Mouse (Mus musculus): ENCODE results near the gene Entpd5. TPM values are rescaled to one million over a fixed set of nuclear protein-coding genes. Genes with fewer than 3 reads are reported as not detected.

The Entpd5 gene
- polyA plus RNA-seq, 1 experiment from 2014 or later: 85.5 TPM

GRCm38 (mm10) chr12:84416834-84417604 is 8.2 kb upstream of the Entpd5 start, which contains the start of gene Rnf113a2:
TSS of gene Rnf113a2 (plus strand) at chr12:84417196.
- Histone ChIP-seq H3K4me3 (replicated peaks; ENCODE audit: low read depth, low read length) (peak within 1 kb of the TSS; percentile 52), H3K4me1 (replicated peaks; ENCODE audit: insufficient read depth, low read length) (no peaks in the 10 kb centered on the region), H3K9ac (ENCODE audit: low read depth, low read length) (peak within 1 kb of the TSS; percentile 68), H3K9me3 (replicated peaks; ENCODE audit: low read length) (no peaks in the 10 kb centered on the region), H3K27ac (peak within 1 kb of the TSS; percentile 58; the same call in 1 of the 2 replicates), H3K4me2 (ENCODE audit: low read length) (peak within 1 kb of the TSS; percentile 63), H3K27me3 (ENCODE audit: insufficient read depth, low read length) (no peaks in the 10 kb centered on the region), H3K36me3 (ENCODE audit: insufficient read depth, low read length) (no peaks in the 10 kb centered on the region)
- 3% methylated on average over 50 of the region's 50 CpGs for WGBS
- ATAC-seq (replicated peaks; ENCODE audit: low FRiP score, low read depth): peak; percentile 89
- no peak for TF ChIP-seq CTCF (IDR thresholded peaks at IDR 0.05; ENCODE audit: low read depth)
- DNase-seq (ENCODE audit: low spot score): peak; percentile 89

- WGBS: 2% methylated on average over 44 of the region's 52 CpGs
- Histone ChIP-seq H3K4me1 (replicated peaks; ENCODE audit: insufficient read depth, low read length) (0 out of 2 replicates have a peak, but pooled peaks cover 6% of the 10 kb centered on the region), H3K36me3 (ENCODE audit: insufficient read depth, low read length) (no peaks in the 10 kb centered on the region), H3K9me3 (replicated peaks; ENCODE audit: low read length) (no peaks in the 10 kb centered on the region), H3K4me2 (ENCODE audit: low read length) (peak overlapping the region; percentile 84), H3K9ac (ENCODE audit: low read depth, low read length) (peak overlapping the region; percentile 86), H3K4me3 (replicated peaks; ENCODE audit: low read depth, low read length) (peak overlapping the region; percentile 78), H3K27ac (peak overlapping the region; percentile 88), H3K27me3 (ENCODE audit: insufficient read depth, low read length) (no peaks in the 10 kb centered on the region)
- ATAC-seq (replicated peaks; ENCODE audit: low FRiP score, low read depth) (peak; percentile 69), DNase-seq (ENCODE audit: low spot score) (no peak)
- TF ChIP-seq CTCF (IDR thresholded peaks at IDR 0.05; ENCODE audit: low read depth): no peak
Measured at GRCm38 (mm10) chr12:84407874-84408818, 683 bp downstream of the Entpd5 start.

GRCm38 (mm10) chr12:84407259-84407658 is 1.6 kb downstream of the Entpd5 start:
- no peak overlapping the region for H3K4me2 ChIP-seq (ENCODE audit: low read length)
- DNase-seq (ENCODE audit: low spot score) (no peak), ATAC-seq (replicated peaks; ENCODE audit: low FRiP score, low read depth) (no peak)
- H3K9ac ChIP-seq (ENCODE audit: low read depth, low read length): no peak overlapping the region
- H3K36me3 ChIP-seq (ENCODE audit: insufficient read depth, low read length): no peaks in the 10 kb centered on the region
- no peaks in the 10 kb centered on the region for H3K27me3 ChIP-seq (ENCODE audit: insufficient read depth, low read length)
- no peak overlapping the region for H3K4me3 ChIP-seq (replicated peaks; ENCODE audit: low read depth, low read length)
- H3K27ac ChIP-seq: no peak overlapping the region
- peak; percentile 18; the same call in 1 of the 2 replicates for TF ChIP-seq CTCF (IDR thresholded peaks at IDR 0.05; ENCODE audit: low read depth)
- 0 out of 2 replicates have a peak, but pooled peaks cover 6% of the 10 kb centered on the region for H3K4me1 ChIP-seq (replicated peaks; ENCODE audit: insufficient read depth, low read length)
- no peaks in the 10 kb centered on the region for H3K9me3 ChIP-seq (replicated peaks; ENCODE audit: low read length)
- 64% methylated on average over 4 of the region's 4 CpGs for WGBS

DNA sequence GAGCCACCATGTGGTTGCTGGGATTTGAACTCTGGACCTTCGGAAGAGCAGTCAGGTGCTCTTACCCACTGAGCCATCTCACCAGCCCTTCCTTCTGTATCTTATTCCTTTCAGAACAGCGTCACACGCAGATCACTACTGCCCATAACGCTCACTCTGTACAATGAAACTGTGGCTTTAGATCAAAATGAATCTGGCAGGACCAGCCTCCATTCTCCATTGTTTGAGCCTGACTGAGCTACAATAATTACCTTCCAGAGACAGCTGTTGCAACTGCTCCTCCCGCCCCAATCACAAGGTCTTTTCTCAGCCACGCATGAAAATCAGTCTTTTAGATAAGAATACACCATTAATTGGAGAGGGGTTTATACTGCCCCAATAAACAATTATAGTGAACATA is 4.3 kb downstream of the Entpd5 start:
- Histone ChIP-seq H3K27ac (no peak overlapping the region), H3K4me1 (replicated peaks; ENCODE audit: insufficient read depth, low read length) (0 out of 2 replicates have a peak, but pooled peaks cover 6% of the 10 kb centered on the region), H3K36me3 (ENCODE audit: insufficient read depth, low read length) (no peaks in the 10 kb centered on the region), H3K9ac (ENCODE audit: low read depth, low read length) (no peak overlapping the region), H3K9me3 (replicated peaks; ENCODE audit: low read length) (no peaks in the 10 kb centered on the region), H3K4me3 (replicated peaks; ENCODE audit: low read depth, low read length) (no peak overlapping the region), H3K27me3 (ENCODE audit: insufficient read depth, low read length) (no peaks in the 10 kb centered on the region), H3K4me2 (ENCODE audit: low read length) (no peak overlapping the region)
- TF ChIP-seq CTCF (IDR thresholded peaks at IDR 0.05; ENCODE audit: low read depth): no peak
- 81% methylated on average over 6 of the region's 6 CpGs for WGBS
- ATAC-seq (replicated peaks; ENCODE audit: low FRiP score, low read depth) (no peak), DNase-seq (ENCODE audit: low spot score) (no peak)

- H3K27me3 ChIP-seq (ENCODE audit: insufficient read depth, low read length): no peaks in the 10 kb centered on the region
- H3K9ac ChIP-seq (ENCODE audit: low read depth, low read length): no peak overlapping the region
- DNase-seq (ENCODE audit: low spot score) (peak; percentile 39), ATAC-seq (replicated peaks; ENCODE audit: low FRiP score, low read depth) (peak; percentile 69)
- H3K4me2 ChIP-seq (ENCODE audit: low read length): 0 out of 2 replicates have a peak overlapping the region, but pooled peaks have one; percentile 27
- WGBS: 37% methylated on average over 9 of the region's 9 CpGs
- H3K9me3 ChIP-seq (replicated peaks; ENCODE audit: low read length): no peaks in the 10 kb centered on the region
- H3K4me3 ChIP-seq (replicated peaks; ENCODE audit: low read depth, low read length): no peak overlapping the region
- no peaks in the 10 kb centered on the region for H3K36me3 ChIP-seq (ENCODE audit: insufficient read depth, low read length)
- 0 out of 2 replicates have a peak, but pooled peaks cover 3% of the 10 kb centered on the region for H3K4me1 ChIP-seq (replicated peaks; ENCODE audit: insufficient read depth, low read length)
- H3K27ac ChIP-seq: peak overlapping the region; percentile 73
- TF ChIP-seq CTCF (IDR thresholded peaks at IDR 0.05; ENCODE audit: low read depth): no peak
Measured at GRCm38 (mm10) chr12:84402923-84403322, 5.9 kb downstream of the Entpd5 start.

DNA sequence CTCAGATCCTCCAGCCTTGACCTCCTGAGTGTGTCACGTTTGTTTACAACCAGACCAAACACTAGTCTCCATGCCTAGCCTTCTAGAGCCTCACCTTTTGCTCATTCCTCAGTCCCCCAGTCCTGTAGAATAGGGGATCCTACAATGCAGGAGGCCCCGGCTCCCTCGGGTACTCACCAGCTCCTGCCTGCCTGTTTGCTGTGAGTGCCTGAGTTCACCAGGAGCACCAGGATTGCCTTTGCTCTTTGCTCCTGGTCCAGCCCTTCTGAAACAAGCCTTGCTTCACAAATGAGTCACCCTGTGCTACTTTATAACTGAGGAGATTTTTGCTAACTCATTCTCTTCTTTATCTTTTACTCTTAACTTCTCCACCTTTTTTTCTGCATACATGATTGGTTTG is 8.2 kb downstream of the Entpd5 start:
- Histone ChIP-seq H3K4me3 (replicated peaks; ENCODE audit: low read depth, low read length) (no peak overlapping the region), H3K4me1 (replicated peaks; ENCODE audit: insufficient read depth, low read length) (no peaks in the 10 kb centered on the region), H3K27me3 (ENCODE audit: insufficient read depth, low read length) (no peaks in the 10 kb centered on the region), H3K9ac (ENCODE audit: low read depth, low read length) (no peak overlapping the region), H3K27ac (peak overlapping the region; percentile 82), H3K36me3 (ENCODE audit: insufficient read depth, low read length) (no peaks in the 10 kb centered on the region; the same call in 1 of the 2 replicates), H3K4me2 (ENCODE audit: low read length) (peak overlapping the region; percentile 21; the same call in 1 of the 2 replicates), H3K9me3 (replicated peaks; ENCODE audit: low read length) (no peaks in the 10 kb centered on the region)
- ATAC-seq (replicated peaks; ENCODE audit: low FRiP score, low read depth): peak; percentile 38; the same call in 1 of the 2 replicates
- no peak for TF ChIP-seq CTCF (IDR thresholded peaks at IDR 0.05; ENCODE audit: low read depth)
- peak; percentile 25 for DNase-seq (ENCODE audit: low spot score)
- 58% methylated on average over 3 of the region's 3 CpGs for WGBS
